22 mouse cellular contexts compared by ENCODE assay signal in genomic region chr14:24839056-24839455, GRCm38 (mm10).
"Had no signal": no experiment of that assay in that cellular context is flagged by ENCODE, and none has a peak within 500 bp of the region (broad histone marks: within the 10 kb centered on the region; RNA-seq: fewer than 3 reads in every experiment).

No protein-coding gene starts in this region.

- DNase-seq: kidney, adult 11 months; kidney, adult 9 months; left cerebral cortex, postnatal 4 days; liver; lung, adult 18-20 months; lung, postnatal 10 days; lung, postnatal 36 days; retina, postnatal 1 day; right cerebral cortex, postnatal 25 days; spleen, adult 18-20 months; thymus, postnatal 25 days had no signal

- H3K4me1 ChIP-seq: intestine, embryonic 15.5 days; liver, embryonic 12.5 days; liver, embryonic 15.5 days; lung, embryonic 15.5 days; megakaryocyte, embryonic 14.5 days; stomach, embryonic 15.5 days had no signal

- H3K4me3 ChIP-seq: intestine, embryonic 15.5 days; limb, embryonic 13.5 days; liver, embryonic 12.5 days; liver, embryonic 15.5 days; lung, embryonic 15.5 days; megakaryocyte, embryonic 14.5 days; midbrain, embryonic 12.5 days; myocyte; neural tube, embryonic 13.5 days; stomach, embryonic 15.5 days had no signal

- H3K27ac ChIP-seq: intestine, embryonic 15.5 days; liver, embryonic 12.5 days; liver, embryonic 15.5 days; lung, embryonic 15.5 days; midbrain, embryonic 12.5 days; neural tube, embryonic 13.5 days; stomach, embryonic 15.5 days had no signal

- H3K9me3 ChIP-seq: intestine, embryonic 15.5 days; limb, embryonic 13.5 days; liver, embryonic 12.5 days; liver, embryonic 15.5 days; lung, embryonic 15.5 days; midbrain, embryonic 12.5 days; neural tube, embryonic 13.5 days; stomach, embryonic 15.5 days had no signal

- H3K4me2 ChIP-seq: intestine, embryonic 15.5 days; limb, embryonic 13.5 days; liver, embryonic 12.5 days; liver, embryonic 15.5 days; lung, embryonic 15.5 days; midbrain, embryonic 12.5 days; neural tube, embryonic 13.5 days; stomach, embryonic 15.5 days had no signal

- H3K36me3 ChIP-seq: intestine, embryonic 15.5 days; limb, embryonic 13.5 days; liver, embryonic 12.5 days; liver, embryonic 15.5 days; lung, embryonic 15.5 days; midbrain, embryonic 12.5 days; neural tube, embryonic 13.5 days; stomach, embryonic 15.5 days had no signal

- H3K9ac ChIP-seq: intestine, embryonic 15.5 days; limb, embryonic 13.5 days; liver, embryonic 12.5 days; liver, embryonic 15.5 days; lung, embryonic 15.5 days; midbrain, embryonic 12.5 days; neural tube, embryonic 13.5 days; stomach, embryonic 15.5 days had no signal

- ATAC-seq: intestine, embryonic 15.5 days; liver, embryonic 12.5 days; midbrain, embryonic 16.5 days had no signal

- H3K27me3 ChIP-seq: intestine, embryonic 15.5 days; limb, embryonic 13.5 days; liver, embryonic 12.5 days; liver, embryonic 15.5 days; lung, embryonic 15.5 days; megakaryocyte, embryonic 14.5 days; neural tube, embryonic 13.5 days; stomach, embryonic 15.5 days had no signal
